In the genomic region with DNA sequence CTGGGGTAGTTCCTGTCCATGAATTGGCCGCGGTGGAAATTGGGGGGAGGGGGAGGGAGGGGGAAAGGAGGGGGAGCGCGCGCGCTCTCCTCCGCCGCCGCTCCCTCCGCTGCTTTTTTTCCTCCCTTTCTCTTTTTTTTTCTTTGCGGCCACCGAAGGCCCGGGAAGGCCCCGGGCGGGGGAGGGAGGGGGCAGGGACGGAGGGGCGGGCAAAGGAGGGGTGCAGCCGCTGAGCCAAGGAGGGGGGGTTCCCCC, we compare ENCODE assay signal across 7 mouse cellular contexts. TPM values are rescaled to one million over a fixed set of nuclear protein-coding genes. Genes with fewer than 3 reads are reported as not detected.
DNase-seq lines count a peak whose midpoint lies in the region; ATAC-seq and TF ChIP-seq lines count a peak whose summit lies in the region.

Prr12 (minus strand) TSS at position 20 of the 255 bp plus-strand sequence.

- ATAC-seq in forebrain, embryonic 11.5 days (replicated peaks; ENCODE audit: low FRiP score) = no peak
- ATAC-seq in hindbrain, embryonic 11.5 days (ENCODE audit: low FRiP score) = no peak
- ATAC-seq in liver, embryonic 13.5 days (ENCODE audit: low read depth) = peak; percentile 6

- no peaks in the 10 kb centered on the region for H3K27me3 ChIP-seq in thymus, adult 2 months (ENCODE audit: control insufficient read depth, insufficient read depth, low read length)
- H3K27me3 ChIP-seq in forebrain, embryonic 11.5 days (ENCODE audit: control insufficient read depth, insufficient read depth, low read length) = no peaks in the 10 kb centered on the region
- H3K27me3 ChIP-seq in hindbrain, embryonic 11.5 days (ENCODE audit: control insufficient read depth, insufficient read depth, low read length) = no peaks in the 10 kb centered on the region
- H3K27me3 ChIP-seq in liver, embryonic 13.5 days = no peaks in the 10 kb centered on the region

- peak within 1 kb of the TSS; percentile 57 for H3K4me3 ChIP-seq in thymus, adult 2 months (ENCODE audit: control insufficient read depth, insufficient read depth, low read length)
- H3K4me3 ChIP-seq in forebrain, embryonic 11.5 days (ENCODE audit: low read depth, low read length) = peak within 1 kb of the TSS; percentile 76
- peak within 1 kb of the TSS; percentile 92 for H3K4me3 ChIP-seq in hindbrain, embryonic 11.5 days (ENCODE audit: low read depth, low read length)
- peak within 1 kb of the TSS; percentile 77 for H3K4me3 ChIP-seq in liver, embryonic 13.5 days (replicated peaks)

- peak within 1 kb of the TSS; percentile 98 for H3K4me2 ChIP-seq in forebrain, embryonic 11.5 days (ENCODE audit: low read depth, low read length, severe bottlenecking)
- peak within 1 kb of the TSS; percentile 96 for H3K4me2 ChIP-seq in hindbrain, embryonic 11.5 days (replicated peaks; ENCODE audit: low read depth, low read length)
- peak within 1 kb of the TSS; percentile 99 for H3K4me2 ChIP-seq in liver, embryonic 13.5 days

- H3K9me3 ChIP-seq in forebrain, embryonic 11.5 days (ENCODE audit: control insufficient read depth, low read length) = no peaks in the 10 kb centered on the region
- no peaks in the 10 kb centered on the region for H3K9me3 ChIP-seq in hindbrain, embryonic 11.5 days (ENCODE audit: control insufficient read depth, low read length)
- no peaks in the 10 kb centered on the region for H3K9me3 ChIP-seq in liver, embryonic 13.5 days (replicated peaks)

- peak within 1 kb of the TSS; percentile 85 for H3K9ac ChIP-seq in forebrain, embryonic 11.5 days (ENCODE audit: low read length)
- peak within 1 kb of the TSS; percentile 81 for H3K9ac ChIP-seq in hindbrain, embryonic 11.5 days (ENCODE audit: low read depth, low read length)
- H3K9ac ChIP-seq in liver, embryonic 13.5 days = peak within 1 kb of the TSS; percentile 87

- WGBS in thymus, adult 2 months = 0% methylated on average over 13 of the region's 18 CpGs
- 0% methylated on average over 8 of the region's 18 CpGs for WGBS in forebrain, embryonic 11.5 days
- WGBS in hindbrain, embryonic 11.5 days = 0% methylated on average over 6 of the region's 18 CpGs
- 0% methylated on average over 8 of the region's 18 CpGs for WGBS in liver, embryonic 13.5 days (ENCODE audit: insufficient replicate concordance)

- 0 out of 2 replicates have a peak, but pooled peaks have one; percentile 1 for TF ChIP-seq POLR2A in thymus, adult 2 months (IDR thresholded peaks at IDR 0.05; ENCODE audit: control insufficient read depth, extremely low read depth, insufficient read depth, low read length, poor library complexity)

- peak within 1 kb of the TSS; percentile 83 for H3K27ac ChIP-seq in thymus, adult 2 months (ENCODE audit: control insufficient read depth, insufficient read depth, low read length)
- H3K27ac ChIP-seq in forebrain, embryonic 11.5 days (ENCODE audit: low read depth, low read length) = peak within 1 kb of the TSS; percentile 99
- H3K27ac ChIP-seq in hindbrain, embryonic 11.5 days (ENCODE audit: low read depth, low read length) = peak within 1 kb of the TSS; percentile 98
- peak within 1 kb of the TSS; percentile 95 for H3K27ac ChIP-seq in liver, embryonic 13.5 days

- peaks cover 16% of the 10 kb centered on the region for H3K36me3 ChIP-seq in thymus, adult 2 months (ENCODE audit: control insufficient read depth, insufficient read depth, low read length)
- peaks cover 22% of the 10 kb centered on the region for H3K36me3 ChIP-seq in forebrain, embryonic 11.5 days (ENCODE audit: control insufficient read depth, insufficient read depth, low read length)
- peaks cover 24% of the 10 kb centered on the region for H3K36me3 ChIP-seq in hindbrain, embryonic 11.5 days (ENCODE audit: control insufficient read depth, insufficient read depth, low read length)
- peaks cover 25% of the 10 kb centered on the region for H3K36me3 ChIP-seq in liver, embryonic 13.5 days

- peaks cover 26% of the 10 kb centered on the region for H3K4me1 ChIP-seq in thymus, adult 2 months (replicated peaks; ENCODE audit: control insufficient read depth, insufficient read depth, low read length)
- H3K4me1 ChIP-seq in forebrain, embryonic 11.5 days (replicated peaks; ENCODE audit: control insufficient read depth, insufficient read depth, low read length) = peaks cover 7% of the 10 kb centered on the region; the same call in 1 of the 2 replicates
- H3K4me1 ChIP-seq in hindbrain, embryonic 11.5 days (replicated peaks; ENCODE audit: control insufficient read depth, insufficient read depth, low read length) = 0 out of 2 replicates have a peak, but pooled peaks cover 3% of the 10 kb centered on the region
- peaks cover 39% of the 10 kb centered on the region for H3K4me1 ChIP-seq in liver, embryonic 13.5 days (replicated peaks)

- DNase-seq in thymus, adult 2 months = no peak
- DNase-seq in thymus, postnatal 25 days = no peak
- DNase-seq in forebrain, embryonic 11.5 days (ENCODE audit: low spot score) = no peak
- DNase-seq in hindbrain, embryonic 11.5 days (ENCODE audit: low spot score) = peak; percentile 76
- no peak for DNase-seq in liver, embryonic 13.5 days
- no peak for DNase-seq in spleen, adult 12 weeks (ENCODE audit: low spot score)
- DNase-seq in adipocyte (ENCODE audit: low spot score) = no peak

- TF ChIP-seq CTCF in thymus, adult 2 months (IDR thresholded peaks at IDR 0.05; ENCODE audit: borderline replicate concordance, control insufficient read depth, extremely low read depth, insufficient read depth, low read length, poor library complexity) = no peak

RNA-seq across cellular contexts. Expression of gene Prr12, which starts in this region (rescaled TPM):
- 32.7 and 43.5 TPM in 2 replicates for polyA plus RNA-seq in thymus, adult 2 months (2012; rRNA removed)
- 16.1 and 19.2 TPM in 2 replicates for polyA plus RNA-seq in forebrain, embryonic 11.5 days (2014; fragmentation: Nextera tagmentation; extraction: Ambion mirVana)
- polyA plus RNA-seq in hindbrain, embryonic 11.5 days (2014; fragmentation: Nextera tagmentation; extraction: Ambion mirVana) = 13.0 and 16.0 TPM in 2 replicates
- polyA plus RNA-seq in liver, embryonic 13.5 days (2015; fragmentation: Nextera tagmentation; extraction: Ambion mirVana) = 1.7 and 2.2 TPM in 2 replicates
